Mouse (Mus musculus): ENCODE data around the gene Col28a1. TPM values are rescaled to one million over a fixed set of nuclear protein-coding genes. Genes with fewer than 3 reads are reported as not detected.
"Not testable (repeated sequence)": the region's sequence is repeated elsewhere in the genome, so short reads cannot be mapped to it uniquely, and the experiment has no call there.

Col28a1 gene
- polyA plus RNA-seq, 1 experiment from 2014 or later: 0.14 TPM

- no peaks in the 10 kb centered on the region for H3K9me3 ChIP-seq (ENCODE audit: control insufficient read depth, low read length)
- ATAC-seq (ENCODE audit: low FRiP score) (no peak), DNase-seq (ENCODE audit: low spot score) (no peak)
- H3K4me1 ChIP-seq (replicated peaks; ENCODE audit: control insufficient read depth, insufficient read depth, low read length): no peaks in the 10 kb centered on the region
- H3K9ac ChIP-seq (ENCODE audit: low read depth, low read length): no peak overlapping the region
- 87% methylated on average over 3 of the region's 3 CpGs for WGBS
- no peak overlapping the region for H3K27ac ChIP-seq (ENCODE audit: low read depth, low read length)
- H3K4me3 ChIP-seq (ENCODE audit: low read depth, low read length): no peak overlapping the region
- H3K27me3 ChIP-seq (ENCODE audit: control insufficient read depth, insufficient read depth, low read length): no peaks in the 10 kb centered on the region
- no peaks in the 10 kb centered on the region for H3K36me3 ChIP-seq (ENCODE audit: control insufficient read depth, insufficient read depth, low read length)
- no peak overlapping the region for H3K4me2 ChIP-seq (replicated peaks; ENCODE audit: low read depth, low read length)
Measured at GRCm38 (mm10) chr6:8023527-8023926, 168.9 kb downstream of the Col28a1 start.

GRCm38 (mm10) chr6:7994736-7995135 lies 197.7 kb downstream of the Col28a1 start:
- Histone ChIP-seq H3K27me3 (ENCODE audit: control insufficient read depth, insufficient read depth, low read length) (no peaks in the 10 kb centered on the region), H3K9me3 (ENCODE audit: control insufficient read depth, low read length) (no peaks in the 10 kb centered on the region), H3K4me3 (ENCODE audit: low read depth, low read length) (no peak overlapping the region), H3K4me1 (replicated peaks; ENCODE audit: control insufficient read depth, insufficient read depth, low read length) (no peaks in the 10 kb centered on the region), H3K4me2 (replicated peaks; ENCODE audit: low read depth, low read length) (no peak overlapping the region), H3K36me3 (ENCODE audit: control insufficient read depth, insufficient read depth, low read length) (no peaks in the 10 kb centered on the region), H3K9ac (ENCODE audit: low read depth, low read length) (no peak overlapping the region), H3K27ac (ENCODE audit: low read depth, low read length) (no peak overlapping the region)
- ATAC-seq (ENCODE audit: low FRiP score) (no peak), DNase-seq (ENCODE audit: low spot score) (no peak)
- WGBS: 87% methylated on average over 4 of the region's 4 CpGs

GRCm38 (mm10) chr6:7983646-7983979 lies 208.8 kb downstream of the Col28a1 start:
- H3K4me3 ChIP-seq (ENCODE audit: low read depth, low read length): no peak overlapping the region
- H3K9ac ChIP-seq (ENCODE audit: low read depth, low read length): no peak overlapping the region
- H3K4me1 ChIP-seq (replicated peaks; ENCODE audit: control insufficient read depth, insufficient read depth, low read length): no peaks in the 10 kb centered on the region
- no peaks in the 10 kb centered on the region for H3K36me3 ChIP-seq (ENCODE audit: control insufficient read depth, insufficient read depth, low read length)
- 38% methylated on average over 7 of the region's 7 CpGs for WGBS
- ATAC-seq (ENCODE audit: low FRiP score) (peak; percentile 51), DNase-seq (ENCODE audit: low spot score) (peak; percentile 73)
- no peaks in the 10 kb centered on the region for H3K27me3 ChIP-seq (ENCODE audit: control insufficient read depth, insufficient read depth, low read length)
- no peak overlapping the region for H3K27ac ChIP-seq (ENCODE audit: low read depth, low read length)
- H3K9me3 ChIP-seq (ENCODE audit: control insufficient read depth, low read length): no peaks in the 10 kb centered on the region
- H3K4me2 ChIP-seq (replicated peaks; ENCODE audit: low read depth, low read length): no peak overlapping the region

GRCm38 (mm10) chr6:7982958-7983645 lies 209.3 kb downstream of the Col28a1 start:
- H3K27ac ChIP-seq (ENCODE audit: low read depth, low read length); H3K9me3 ChIP-seq (ENCODE audit: control insufficient read depth, low read length); H3K27me3 ChIP-seq (ENCODE audit: control insufficient read depth, insufficient read depth, low read length); H3K9ac ChIP-seq (ENCODE audit: low read depth, low read length); H3K36me3 ChIP-seq (ENCODE audit: control insufficient read depth, insufficient read depth, low read length); H3K4me2 ChIP-seq (replicated peaks; ENCODE audit: low read depth, low read length); H3K4me1 ChIP-seq (replicated peaks; ENCODE audit: control insufficient read depth, insufficient read depth, low read length): not testable (repeated sequence)
- DNase-seq (ENCODE audit: low spot score): peak; percentile 18
- WGBS: 54% methylated on average over 31 of the region's 32 CpGs
- H3K4me3 ChIP-seq (ENCODE audit: low read depth, low read length): peak overlapping the region; percentile 2; the same call in 1 of the 2 replicates
- peak; percentile 19; the same call in 1 of the 2 replicates for ATAC-seq (ENCODE audit: low FRiP score)

GRCm38 (mm10) chr6:7971020-7971760 lies 221.2 kb downstream of the Col28a1 start:
- no peak overlapping the region for H3K4me2 ChIP-seq (replicated peaks; ENCODE audit: low read depth, low read length)
- 31% methylated on average over 5 of the region's 5 CpGs for WGBS
- H3K4me3 ChIP-seq (ENCODE audit: low read depth, low read length): no peak overlapping the region
- ATAC-seq (ENCODE audit: low FRiP score) (peak; percentile 43), DNase-seq (ENCODE audit: low spot score) (no peak)
- no peaks in the 10 kb centered on the region for H3K27me3 ChIP-seq (ENCODE audit: control insufficient read depth, insufficient read depth, low read length)
- H3K36me3 ChIP-seq (ENCODE audit: control insufficient read depth, insufficient read depth, low read length): no peaks in the 10 kb centered on the region
- no peaks in the 10 kb centered on the region for H3K4me1 ChIP-seq (replicated peaks; ENCODE audit: control insufficient read depth, insufficient read depth, low read length)
- no peaks in the 10 kb centered on the region for H3K9me3 ChIP-seq (ENCODE audit: control insufficient read depth, low read length)
- H3K27ac ChIP-seq (ENCODE audit: low read depth, low read length): no peak overlapping the region
- H3K9ac ChIP-seq (ENCODE audit: low read depth, low read length): no peak overlapping the region

GRCm38 (mm10) chr6:7969376-7969775 lies 223.0 kb downstream of the Col28a1 start:
- Histone ChIP-seq H3K4me1 (replicated peaks; ENCODE audit: control insufficient read depth, insufficient read depth, low read length) (no peaks in the 10 kb centered on the region), H3K27me3 (ENCODE audit: control insufficient read depth, insufficient read depth, low read length) (no peaks in the 10 kb centered on the region), H3K27ac (ENCODE audit: low read depth, low read length) (no peak overlapping the region), H3K4me3 (ENCODE audit: low read depth, low read length) (no peak overlapping the region), H3K9ac (ENCODE audit: low read depth, low read length) (no peak overlapping the region), H3K4me2 (replicated peaks; ENCODE audit: low read depth, low read length) (no peak overlapping the region), H3K9me3 (ENCODE audit: control insufficient read depth, low read length) (no peaks in the 10 kb centered on the region), H3K36me3 (ENCODE audit: control insufficient read depth, insufficient read depth, low read length) (no peaks in the 10 kb centered on the region)
- ATAC-seq (ENCODE audit: low FRiP score): no peak
- WGBS: 86% methylated on average over 4 of the region's 4 CpGs
- no peak for DNase-seq (ENCODE audit: low spot score)

- no peak overlapping the region for H3K27ac ChIP-seq (ENCODE audit: low read depth, low read length)
- H3K4me3 ChIP-seq (ENCODE audit: low read depth, low read length): no peak overlapping the region
- H3K36me3 ChIP-seq (ENCODE audit: control insufficient read depth, insufficient read depth, low read length): no peaks in the 10 kb centered on the region
- peak; percentile 85 for ATAC-seq (ENCODE audit: low FRiP score)
- no peaks in the 10 kb centered on the region for H3K4me1 ChIP-seq (replicated peaks; ENCODE audit: control insufficient read depth, insufficient read depth, low read length)
- H3K9me3 ChIP-seq (ENCODE audit: control insufficient read depth, low read length): no peaks in the 10 kb centered on the region
- 52% methylated on average over 11 of the region's 11 CpGs for WGBS
- DNase-seq (ENCODE audit: low spot score): peak; percentile 19
- no peaks in the 10 kb centered on the region for H3K27me3 ChIP-seq (ENCODE audit: control insufficient read depth, insufficient read depth, low read length)
- H3K9ac ChIP-seq (ENCODE audit: low read depth, low read length): no peak overlapping the region
- no peak overlapping the region for H3K4me2 ChIP-seq (replicated peaks; ENCODE audit: low read depth, low read length)
Measured at GRCm38 (mm10) chr6:7965833-7966522, 226.4 kb downstream of the Col28a1 start.

GRCm38 (mm10) chr6:7962749-7963148 lies 229.7 kb downstream of the Col28a1 start:
- Histone ChIP-seq H3K4me2 (replicated peaks; ENCODE audit: low read depth, low read length) (no peak overlapping the region), H3K9me3 (ENCODE audit: control insufficient read depth, low read length) (no peaks in the 10 kb centered on the region), H3K4me3 (ENCODE audit: low read depth, low read length) (no peak overlapping the region), H3K27ac (ENCODE audit: low read depth, low read length) (no peak overlapping the region), H3K9ac (ENCODE audit: low read depth, low read length) (no peak overlapping the region), H3K27me3 (ENCODE audit: control insufficient read depth, insufficient read depth, low read length) (no peaks in the 10 kb centered on the region), H3K4me1 (replicated peaks; ENCODE audit: control insufficient read depth, insufficient read depth, low read length) (no peaks in the 10 kb centered on the region), H3K36me3 (ENCODE audit: control insufficient read depth, insufficient read depth, low read length) (no peaks in the 10 kb centered on the region)
- DNase-seq (ENCODE audit: low spot score) (no peak), ATAC-seq (ENCODE audit: low FRiP score) (no peak)
- 87% methylated on average over 7 of the region's 7 CpGs for WGBS

Data from hindbrain, embryonic 11.5 days (tissue).